Mouse (Mus musculus): ENCODE results near the gene Tmprss11c. TPM values are rescaled to one million over a fixed set of nuclear protein-coding genes. Genes with fewer than 3 reads are reported as not detected.
"Not testable (repeated sequence)": the region's sequence is repeated elsewhere in the genome, so short reads cannot be mapped to it uniquely, and the experiment has no call there.

Tmprss11c gene
- not detected for total RNA-seq (2021)
- long read RNA-seq, experiment 1, result 0 reads
- long read RNA-seq, experiment 2, result 0 reads

- no peak for DNase-seq
Measured at GRCm38 (mm10) chr5:86289208-86289607, at the start of gene Tmprss11c. TSS of gene Tmprss11c (minus strand) at chr5:86289308.

- DNase-seq, result not testable (repeated sequence)
Measured at GRCm38 (mm10) chr5:86318018-86318956, 29.2 kb upstream of the Tmprss11c start.

GRCm38 (mm10) chr5:86306116-86306515 lies 17.0 kb upstream of the Tmprss11c start:
- DNase-seq, result no peak

- DNase-seq, result no peak
Measured at GRCm38 (mm10) chr5:86303877-86304276, 14.8 kb upstream of the Tmprss11c start.

- no peak for DNase-seq
Measured at GRCm38 (mm10) chr5:86246559-86246958, 42.5 kb downstream of the Tmprss11c start.

GRCm38 (mm10) chr5:86244880-86245279 lies 44.2 kb downstream of the Tmprss11c start:
- DNase-seq, result no peak

GRCm38 (mm10) chr5:86244275-86244674 lies 44.8 kb downstream of the Tmprss11c start:
- no peak for DNase-seq

GRCm38 (mm10) chr5:86227156-86227853 lies 61.8 kb downstream of the Tmprss11c start:
- no peak for DNase-seq

GRCm38 (mm10) chr5:86197801-86198200 lies 91.3 kb downstream of the Tmprss11c start, which contains the start of gene Gnrhr:
TSS of gene Gnrhr (minus strand) at chr5:86197901.
- no peak for DNase-seq

- DNase-seq, result no peak
Measured at GRCm38 (mm10) chr5:86191356-86191755, 97.8 kb downstream of the Tmprss11c start.

- DNase-seq, result no peak
Measured at GRCm38 (mm10) chr5:86190770-86191169, 98.3 kb downstream of the Tmprss11c start.

GRCm38 (mm10) chr5:86190290-86190689 lies 98.8 kb downstream of the Tmprss11c start:
- DNase-seq, result no peak

- DNase-seq, result no peak
Measured at GRCm38 (mm10) chr5:86187441-86187840, 101.7 kb downstream of the Tmprss11c start.

Other genes starting within 250 kb of the Tmprss11c start
- 10 to 100 TPM in 1 of 2 experiments, 1 to 10 TPM in 1; 8.2 to 11.1 TPM for gene Cenpc1, start 223.7 kb downstream of the Tmprss11c start, total RNA-seq (2021)
- under 1 TPM; 0.20 to 0.26 TPM for gene Stap1, start 217.6 kb downstream of the Tmprss11c start, total RNA-seq (2021)
- gene Uba6, start 116.5 kb downstream of the Tmprss11c start, total RNA-seq (2021), result 1 to 10 TPM; 4.8 to 6.4 TPM
- gene Gnrhr, start 91.4 kb downstream of the Tmprss11c start, total RNA-seq (2021), result not detected
- gene Tmprss11d, start 84.1 kb upstream of the Tmprss11c start, total RNA-seq (2021), result not detected
- not detected for gene Tmprss11a, start 179.7 kb upstream of the Tmprss11c start, total RNA-seq (2021)
- not detected for gene Tmprss11g, start 229.3 kb upstream of the Tmprss11c start, total RNA-seq (2021)